Mouse (Mus musculus) midbrain, embryonic 16.5 days (tissue): Measurements from ENCODE around the gene Tmem132b. TPM values are rescaled to one million over a fixed set of nuclear protein-coding genes. Genes with fewer than 3 reads are reported as not detected.

ENCODE experiments used
- ATAC-seq: fragments of 200-750 bp; cut with Nextera tagmentation; 2 replicates; pipeline ENCODE4 v1.8.0; 2017; ENCODE audit warnings: moderate TSS enrichment
- H3K27ac ChIP-seq: fragments of 300-500 bp; sonication (generic); 2 replicates; pipeline ENCODE4 v1.5.1; 2014; ENCODE audit warnings: mild to moderate bottlenecking, low read length, mixed read lengths
- H3K27me3 ChIP-seq: fragments of 300-500 bp; sonication (generic); 2 replicates; pipeline ENCODE4 v1.6.1; 2014; ENCODE audit warnings: low read depth, low read length, mixed read lengths; ENCODE audit not compliant: control insufficient read depth, insufficient read depth
- H3K36me3 ChIP-seq: fragments of 300-500 bp; sonication (generic); 2 replicates; pipeline ENCODE4 v1.6.1; 2014; ENCODE audit warnings: mild to moderate bottlenecking, low read length, moderate library complexity, mixed read lengths; ENCODE audit not compliant: control insufficient read depth, insufficient read depth
- H3K4me1 ChIP-seq: fragments of 300-500 bp; sonication (generic); 2 replicates; pipeline ENCODE4 v1.6.1; 2014; ENCODE audit warnings: mild to moderate bottlenecking, low read length, mixed read lengths; ENCODE audit not compliant: control insufficient read depth, insufficient read depth
- H3K4me2 ChIP-seq: fragments of 300-500 bp; sonication (generic); 2 replicates; pipeline ENCODE4 v1.6.1; 2014; ENCODE audit warnings: mild to moderate bottlenecking, low read length, mixed read lengths
- H3K4me3 ChIP-seq: fragments of 300-500 bp; sonication (generic); 2 replicates; pipeline ENCODE4 v1.5.1; 2014; ENCODE audit warnings: low read depth, mild to moderate bottlenecking, low read length, moderate library complexity, mixed read lengths
- H3K9ac ChIP-seq: fragments of 300-500 bp; sonication (generic); 2 replicates; pipeline ENCODE4 v1.6.1; 2014; ENCODE audit warnings: low read depth, low read length, mixed read lengths
- H3K9me3 ChIP-seq: fragments of 300-500 bp; sonication (generic); replicated peaks from 2 replicates; pipeline ENCODE4 v1.6.1; 2014; ENCODE audit warnings: mild to moderate bottlenecking, low read length, mixed read lengths; ENCODE audit not compliant: control insufficient read depth, poor library complexity, severe bottlenecking
- WGBS: fragments of 180-500 bp; shearing (Covaris S2); extraction: QIAGEN DNeasy Blood & Tissue Kit; methylation state at CpG from one replicate; pipeline ENCODE4 v1.1.7; 2014; 5-methylcytosine and 5-hydroxymethylcytosine counted together
- polyA plus RNA-seq: library from polyadenylated mRNA; unstranded; fragments of >200 nt; fragmentation: Nextera tagmentation; extraction: Ambion mirVana; gene quantifications from 2 replicates; pipeline ENCODE4 v1.2.1, GENCODE M21; 2015

Gene Tmem132b
- polyA plus RNA-seq, 1 experiment from 2014 or later, result 5.5 TPM

DNA sequence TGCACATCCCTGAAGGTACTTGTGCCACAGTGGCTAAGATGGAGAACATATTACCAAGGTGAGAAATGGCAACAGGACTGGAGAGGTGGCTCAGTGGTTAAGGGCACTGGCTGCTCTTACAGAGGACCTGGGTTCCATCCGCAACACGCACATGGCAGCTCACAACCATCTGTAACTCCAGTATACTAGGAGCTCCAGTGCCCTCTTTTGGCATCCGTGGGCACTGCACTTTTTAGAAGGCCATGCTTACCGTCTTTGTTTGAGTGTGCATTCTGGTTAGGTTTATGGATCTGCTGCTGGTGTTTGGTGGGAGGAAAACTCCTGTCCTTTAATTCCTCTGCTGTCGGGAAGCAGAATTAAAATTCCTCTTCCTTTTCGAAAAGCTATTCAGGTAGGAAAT is 116.7 kb downstream of the Tmem132b start:
- Histone ChIP-seq H3K27ac (no peak overlapping the region), H3K9me3 (peaks cover 4% of the 10 kb centered on the region), H3K9ac (no peak overlapping the region), H3K36me3 (no peaks in the 10 kb centered on the region), H3K4me2 (no peak overlapping the region), H3K4me3 (no peak overlapping the region), H3K27me3 (no peaks in the 10 kb centered on the region), H3K4me1 (no peaks in the 10 kb centered on the region)
- no peak for ATAC-seq
- WGBS, result 91% methylated on average over 6 of the region's 6 CpGs

DNA sequence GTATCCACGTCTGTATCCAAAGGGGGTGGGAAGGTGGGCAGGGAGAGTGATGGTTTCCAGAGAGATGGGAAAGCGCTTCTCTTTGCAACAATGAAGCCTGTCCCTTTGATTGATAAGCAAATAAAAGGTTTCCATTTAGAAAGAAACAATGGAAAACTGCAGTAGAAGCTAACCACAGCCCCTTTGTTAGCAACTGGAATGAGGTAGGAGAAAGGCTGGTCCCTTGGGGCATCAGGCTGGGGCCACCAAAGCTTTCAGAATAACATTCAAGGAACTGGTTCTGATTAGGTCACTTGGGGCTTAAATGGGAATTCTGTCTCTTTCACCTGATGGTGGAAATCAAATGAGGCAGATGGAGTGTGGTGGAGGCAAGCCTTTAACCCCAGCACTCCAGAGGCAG is 118.4 kb downstream of the Tmem132b start:
- no peaks in the 10 kb centered on the region for H3K9me3 ChIP-seq
- no peak overlapping the region for H3K4me3 ChIP-seq
- no peak overlapping the region for H3K27ac ChIP-seq
- no peaks in the 10 kb centered on the region for H3K4me1 ChIP-seq
- no peak overlapping the region for H3K4me2 ChIP-seq
- H3K27me3 ChIP-seq, result no peaks in the 10 kb centered on the region
- H3K9ac ChIP-seq, result no peak overlapping the region
- no peak for ATAC-seq
- WGBS, result 31% methylated on average over 2 of the region's 2 CpGs
- H3K36me3 ChIP-seq, result no peaks in the 10 kb centered on the region

DNA sequence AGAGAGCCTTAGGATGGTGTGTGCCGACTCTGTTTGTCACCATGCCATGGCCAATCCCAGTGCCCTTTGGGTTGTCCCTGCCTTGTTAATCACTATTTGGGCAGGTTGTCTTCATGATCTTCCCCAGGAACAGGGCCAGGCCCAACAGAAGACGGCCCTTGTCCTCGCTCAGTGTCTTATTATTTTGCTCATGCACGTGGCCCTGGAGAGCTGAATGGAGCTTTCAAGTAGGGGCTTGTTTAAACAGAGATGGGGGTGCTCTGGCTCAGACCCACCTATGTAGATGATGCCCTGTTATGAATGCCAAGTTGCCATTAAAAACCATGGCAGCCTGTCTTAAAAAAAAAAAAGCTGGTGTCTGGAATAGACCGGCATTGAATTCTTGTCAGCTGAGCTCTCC is 126.5 kb downstream of the Tmem132b start:
- H3K4me2 ChIP-seq, result no peak overlapping the region
- 0 out of 2 replicates have a peak, but pooled peaks cover 12% of the 10 kb centered on the region for H3K4me1 ChIP-seq
- H3K9me3 ChIP-seq, result no peaks in the 10 kb centered on the region
- 68% methylated on average over 5 of the region's 5 CpGs for WGBS
- ATAC-seq, result no peak
- no peak overlapping the region for H3K4me3 ChIP-seq
- H3K27ac ChIP-seq, result no peak overlapping the region
- no peaks in the 10 kb centered on the region for H3K36me3 ChIP-seq
- H3K27me3 ChIP-seq, result no peaks in the 10 kb centered on the region
- no peak overlapping the region for H3K9ac ChIP-seq

DNA sequence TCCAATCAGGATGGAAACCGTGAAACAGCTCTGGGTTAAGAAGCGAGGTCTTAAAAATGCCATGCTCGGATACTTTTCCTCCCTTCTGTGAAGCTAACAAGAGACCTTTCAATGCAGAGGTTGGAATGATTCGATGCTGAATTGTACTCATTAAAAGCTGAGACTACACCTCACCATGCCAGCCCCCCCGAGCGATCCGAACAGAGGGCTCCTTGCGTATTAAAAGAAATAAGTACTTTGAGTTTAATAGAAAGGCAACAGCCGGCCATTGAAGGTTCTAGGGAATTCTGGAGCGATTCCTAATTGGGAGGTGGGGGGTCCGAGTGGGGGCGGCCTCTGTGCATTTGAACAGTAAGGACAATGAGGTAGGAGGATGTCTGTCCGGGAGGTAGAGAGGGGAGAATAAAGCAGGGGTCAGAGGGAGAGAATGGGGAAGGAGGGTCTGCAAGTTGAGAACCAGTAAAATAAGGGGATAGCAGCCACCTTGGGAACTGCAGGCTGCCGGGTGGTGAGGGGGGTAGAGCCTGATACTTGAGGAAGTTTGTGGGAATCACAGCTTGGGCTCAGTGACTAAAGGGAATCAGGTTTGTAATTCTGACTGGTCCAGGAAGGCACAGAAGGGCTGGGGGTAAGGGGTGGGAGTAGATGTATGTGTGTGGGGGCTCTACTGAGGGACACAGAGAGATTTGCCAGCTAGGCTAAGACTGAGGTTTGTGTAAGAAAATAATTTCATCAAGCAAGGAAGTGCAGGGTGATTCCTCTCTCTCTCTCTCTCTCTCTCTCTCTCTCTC is 127.6 kb downstream of the Tmem132b start:
- no peaks in the 10 kb centered on the region for H3K27me3 ChIP-seq
- ATAC-seq, result no peak
- 13% methylated on average over 14 of the region's 14 CpGs for WGBS
- no peak overlapping the region for H3K4me3 ChIP-seq
- H3K9me3 ChIP-seq, result no peaks in the 10 kb centered on the region
- no peaks in the 10 kb centered on the region for H3K36me3 ChIP-seq
- H3K4me2 ChIP-seq, result 0 out of 2 replicates have a peak overlapping the region, but pooled peaks have one; percentile 9
- H3K27ac ChIP-seq, result no peak overlapping the region
- 0 out of 2 replicates have a peak, but pooled peaks cover 12% of the 10 kb centered on the region for H3K4me1 ChIP-seq
- H3K9ac ChIP-seq, result no peak overlapping the region

DNA sequence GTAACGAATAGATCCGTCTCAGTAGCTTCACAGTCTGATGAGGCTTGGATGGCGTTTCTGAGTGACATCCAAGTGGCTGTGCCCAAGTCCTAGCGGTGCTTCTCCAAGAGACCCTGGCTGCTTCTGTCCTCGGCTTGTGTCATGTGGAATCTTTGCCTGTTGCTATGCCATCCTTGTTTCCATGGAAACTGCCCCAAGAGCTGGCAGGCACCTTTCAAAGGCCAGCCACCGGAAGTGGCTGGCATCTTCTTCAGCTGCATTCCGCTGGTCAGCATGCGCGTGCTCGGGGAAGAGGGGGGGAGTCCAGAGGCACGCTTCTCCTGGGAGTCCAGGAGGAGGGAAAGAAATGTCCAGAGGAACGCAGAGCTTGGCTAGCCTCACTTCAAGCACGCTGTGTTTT is 144.0 kb downstream of the Tmem132b start:
- no peak overlapping the region for H3K9ac ChIP-seq
- ATAC-seq, result peak; percentile 92
- WGBS, result 9% methylated on average over 12 of the region's 13 CpGs
- no peaks in the 10 kb centered on the region for H3K36me3 ChIP-seq
- H3K27ac ChIP-seq, result peak overlapping the region; percentile 63
- H3K4me2 ChIP-seq, result peak overlapping the region; percentile 55
- H3K4me1 ChIP-seq, result peaks cover 20% of the 10 kb centered on the region
- H3K4me3 ChIP-seq, result peak overlapping the region; percentile 17
- H3K9me3 ChIP-seq, result no peaks in the 10 kb centered on the region
- H3K27me3 ChIP-seq, result no peaks in the 10 kb centered on the region

DNA sequence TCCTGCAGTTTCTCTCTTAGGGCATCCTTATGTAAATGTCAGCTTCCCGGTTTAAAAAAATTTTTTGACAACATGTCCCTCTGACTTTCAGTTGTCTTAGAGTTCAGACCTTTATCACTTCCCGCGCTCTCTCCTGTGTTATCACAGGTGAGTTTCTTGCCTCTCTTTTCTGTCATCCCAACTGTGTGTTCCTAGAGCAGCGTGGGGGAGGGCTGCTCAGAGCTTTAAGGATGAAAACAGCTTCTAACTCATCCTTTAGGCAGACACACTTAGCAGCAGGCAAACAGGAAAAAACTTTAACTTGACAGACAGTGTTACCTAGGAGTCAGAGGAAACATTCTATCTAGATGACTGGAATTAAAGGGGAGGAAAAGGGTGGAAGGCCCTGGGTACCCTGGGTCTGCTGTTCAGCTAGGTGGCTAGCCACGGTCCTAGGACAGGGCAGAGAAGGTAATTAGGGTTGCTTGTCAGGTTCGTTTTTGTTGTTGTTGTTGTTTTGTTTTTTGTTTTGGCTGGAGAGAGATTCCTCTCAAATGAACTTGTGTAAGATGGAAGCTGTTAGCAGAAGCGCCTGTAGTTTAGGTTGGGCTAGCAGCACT is 144.6 kb downstream of the Tmem132b start:
- 56% methylated on average over 7 of the region's 7 CpGs for WGBS

DNA sequence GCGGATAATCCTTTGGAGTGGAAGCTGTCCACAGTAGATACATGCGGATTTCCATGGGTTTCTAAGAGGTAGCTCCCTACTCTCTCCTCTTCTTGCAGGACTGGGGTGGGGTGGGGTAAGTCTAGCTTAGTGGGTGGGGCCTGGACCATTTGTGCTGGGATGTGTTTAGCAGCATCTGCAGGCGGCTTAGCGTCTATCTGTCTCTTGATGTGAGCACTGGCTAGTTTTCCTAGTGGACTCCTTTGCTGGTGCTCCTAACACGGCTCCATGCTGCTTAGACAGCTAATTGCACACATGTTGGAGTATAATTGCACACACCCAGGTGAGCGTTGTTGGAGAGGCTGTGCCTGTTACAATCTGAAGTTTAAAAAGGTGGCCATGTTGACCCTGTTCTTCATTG is 149.3 kb downstream of the Tmem132b start:
- H3K9me3 ChIP-seq, result no peaks in the 10 kb centered on the region
- no peak overlapping the region for H3K4me3 ChIP-seq
- no peaks in the 10 kb centered on the region for H3K27me3 ChIP-seq
- ATAC-seq, result no peak
- peaks cover 5% of the 10 kb centered on the region for H3K4me1 ChIP-seq
- no peaks in the 10 kb centered on the region for H3K36me3 ChIP-seq
- H3K9ac ChIP-seq, result no peak overlapping the region
- H3K27ac ChIP-seq, result no peak overlapping the region
- 87% methylated on average over 6 of the region's 6 CpGs for WGBS
- no peak overlapping the region for H3K4me2 ChIP-seq

More for the DNA sequence above, 144.6 kb downstream of the Tmem132b start:
- peak; percentile 55; the same call in 1 of the 2 replicates for ATAC-seq
- peak overlapping the region; percentile 55 for H3K4me2 ChIP-seq
- H3K27ac ChIP-seq, result peak overlapping the region; percentile 63
- no peaks in the 10 kb centered on the region for H3K27me3 ChIP-seq
- H3K4me1 ChIP-seq, result peaks cover 20% of the 10 kb centered on the region
- H3K36me3 ChIP-seq, result no peaks in the 10 kb centered on the region
- H3K9ac ChIP-seq, result no peak overlapping the region
- H3K9me3 ChIP-seq, result no peaks in the 10 kb centered on the region
- H3K4me3 ChIP-seq, result peak overlapping the region; percentile 17; the same call in 1 of the 2 replicates

DNA sequence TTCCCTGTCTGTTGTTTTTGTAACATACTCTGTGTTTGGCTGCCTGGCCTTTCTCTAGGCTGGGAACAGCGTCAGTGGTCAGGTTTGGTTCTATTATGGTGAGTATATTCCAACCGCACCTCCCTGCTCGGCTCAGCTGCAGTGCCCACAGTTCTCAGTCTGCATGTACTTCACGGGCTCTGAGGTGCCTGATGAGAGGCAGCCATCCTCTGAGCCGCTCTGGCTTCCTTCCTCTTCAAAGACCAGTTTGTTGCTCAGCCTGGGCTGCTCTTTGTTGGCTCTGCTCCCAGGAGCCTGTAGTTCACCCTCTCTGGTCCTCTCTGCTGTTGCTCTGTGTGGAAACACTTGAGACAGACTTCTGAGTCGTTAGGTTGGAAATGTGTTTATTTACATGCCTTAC is 151.9 kb downstream of the Tmem132b start:
- Histone ChIP-seq H3K36me3 (no peaks in the 10 kb centered on the region), H3K4me3 (no peak overlapping the region), H3K4me2 (no peak overlapping the region), H3K9ac (no peak overlapping the region), H3K4me1 (no peaks in the 10 kb centered on the region; the same call in 1 of the 2 replicates), H3K27me3 (no peaks in the 10 kb centered on the region), H3K27ac (no peak overlapping the region), H3K9me3 (no peaks in the 10 kb centered on the region)
- ATAC-seq, result no peak
- 76% methylated on average over 6 of the region's 6 CpGs for WGBS

DNA sequence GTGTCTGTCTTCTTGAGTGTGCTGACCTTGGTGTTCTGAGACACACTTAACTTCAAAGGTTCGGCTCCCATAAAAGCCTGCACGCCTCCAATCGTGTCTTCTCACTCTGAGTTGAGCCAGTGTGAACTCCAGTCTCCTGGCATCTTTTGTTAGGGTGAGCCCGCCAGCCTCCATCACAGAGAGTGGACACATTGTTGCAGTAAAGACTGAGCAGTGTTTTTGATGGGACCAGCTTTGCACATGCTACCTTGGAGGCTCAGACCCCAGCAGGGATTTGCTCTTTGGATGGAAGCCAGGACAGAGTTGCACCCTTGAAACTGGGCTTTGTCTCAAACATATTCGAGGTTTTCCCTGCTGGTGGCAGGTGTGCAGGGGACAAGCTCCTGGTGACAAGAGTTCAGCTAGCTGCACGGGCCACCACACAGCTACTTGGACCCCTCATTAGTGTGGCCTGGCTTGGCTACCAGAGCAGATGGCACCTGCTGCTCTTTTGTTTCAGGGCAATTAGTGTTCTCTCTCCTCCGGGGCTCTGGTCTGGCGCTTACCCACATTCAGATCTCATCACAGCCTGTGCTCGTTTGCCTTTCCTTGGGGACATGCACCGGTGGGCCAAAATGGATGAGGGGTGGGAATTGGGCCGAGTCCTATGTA is 154.2 kb downstream of the Tmem132b start:
- no peak overlapping the region for H3K27ac ChIP-seq
- 36% methylated on average over 11 of the region's 11 CpGs for whole genome bisulfite sequencing
- H3K4me2 ChIP-seq, result no peak overlapping the region
- H3K4me3 ChIP-seq, result no peak overlapping the region
- H3K4me1 ChIP-seq, result no peaks in the 10 kb centered on the region; the same call in 1 of the 2 replicates
- no peaks in the 10 kb centered on the region for H3K27me3 ChIP-seq
- H3K9me3 ChIP-seq, result no peaks in the 10 kb centered on the region
- H3K9ac ChIP-seq, result no peak overlapping the region
- ATAC-seq, result no peak
- no peaks in the 10 kb centered on the region for H3K36me3 ChIP-seq
